Mouse (Mus musculus) yolk sac, embryonic 10.5 days (tissue): ENCODE measurements at regions not wholly inside any gene's neighbourhood (a gene's known extent, or its start where the extent isn't known, plus 50 kb on each side); places are given as distances from the start of the nearest gene placed in this dataset.

ENCODE experiments used
- DNase-seq: peaks from one replicate; pipeline ENCODE4 v3.0.0-alpha.2; 2017; ENCODE audit warnings: low spot score

DNA sequence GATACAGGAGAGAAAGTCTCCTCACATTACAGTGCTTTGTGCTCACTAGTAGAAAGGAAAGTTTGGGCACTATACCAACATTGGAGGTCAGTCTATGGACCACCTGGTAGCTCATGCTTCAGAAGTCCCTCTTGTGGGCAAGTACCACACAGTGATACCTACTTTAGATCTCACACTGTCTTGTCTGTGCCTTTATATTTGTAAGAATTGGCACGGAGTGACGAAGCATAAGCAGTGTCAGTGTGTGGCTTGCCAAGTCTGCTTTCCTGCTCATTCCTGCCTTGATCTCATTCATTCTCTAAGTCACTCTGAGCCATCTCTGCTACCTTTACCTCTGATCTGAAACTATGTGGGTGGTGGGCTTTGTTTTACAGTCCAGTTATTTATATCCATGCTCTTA, 565.9 kb upstream of the Camk1g start:
- no peak for DNase-seq

DNA sequence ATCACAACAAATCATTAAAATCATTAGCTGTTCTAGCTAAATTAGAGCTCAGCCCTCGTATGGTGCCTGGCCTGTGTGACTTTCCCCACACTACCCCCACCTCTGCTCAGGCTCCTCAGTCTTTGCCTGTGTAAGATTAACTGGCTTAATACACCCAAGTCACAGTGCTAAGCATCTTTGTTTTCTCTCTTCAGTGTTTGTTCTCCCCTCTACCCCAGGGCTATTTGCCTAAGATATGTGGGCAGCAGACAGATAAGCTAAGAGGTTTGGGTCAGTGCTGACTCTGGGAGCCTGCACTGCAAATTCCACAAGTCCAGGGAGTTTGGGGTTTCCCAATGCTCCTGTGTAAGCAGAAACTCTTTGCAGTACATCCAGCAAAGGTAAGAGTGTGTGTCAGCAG, 564.2 kb upstream of the Camk1g start:
- DNase-seq: peak; percentile 74

DNA sequence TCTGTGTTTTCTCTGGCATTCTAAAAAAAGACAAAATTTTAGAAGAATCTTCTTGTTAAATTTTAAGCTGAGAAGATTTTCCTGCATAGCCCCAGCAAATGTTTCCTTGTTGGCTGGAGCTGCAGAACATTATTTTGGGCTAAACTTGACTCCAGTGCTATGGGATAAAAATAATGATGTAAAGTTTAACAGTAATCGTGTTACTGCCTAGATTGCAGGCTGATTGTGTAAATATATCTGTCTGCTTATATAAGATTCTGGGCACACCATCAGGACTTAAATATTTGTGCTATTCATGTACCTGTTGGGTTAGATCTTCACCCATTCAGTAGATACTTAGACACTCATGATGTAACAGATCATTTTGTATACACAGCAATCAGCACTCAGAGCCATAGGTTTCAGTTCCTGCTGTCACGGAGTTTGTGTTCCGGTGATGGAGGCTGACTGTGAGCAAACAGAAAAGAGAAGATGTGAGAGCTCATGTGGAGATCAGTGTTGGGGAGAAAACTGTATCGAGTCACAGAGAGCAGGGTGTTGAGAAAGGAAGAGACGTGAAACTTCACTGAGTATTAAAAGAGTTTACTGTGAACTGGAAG, 561.1 kb upstream of the Camk1g start:
- DNase-seq: no peak

DNA sequence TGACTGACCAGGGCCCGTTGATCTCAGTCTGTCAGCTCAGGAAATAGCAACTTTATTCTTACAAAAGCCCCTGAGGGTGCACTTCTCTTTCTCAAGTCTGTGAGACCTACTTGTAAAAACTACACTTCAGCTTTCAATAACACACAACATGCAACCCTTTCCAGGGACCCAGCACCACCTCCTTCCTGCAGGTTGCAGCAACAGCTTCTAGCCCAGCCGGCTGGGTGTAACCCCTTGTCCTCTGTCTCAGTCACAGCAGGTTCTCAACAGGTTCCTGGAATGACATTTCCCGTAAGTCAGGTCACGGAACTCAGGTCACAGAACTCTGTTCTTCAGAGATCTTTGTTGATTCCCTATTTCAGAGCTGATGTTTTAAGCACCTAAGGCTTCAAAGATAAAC, 558.5 kb upstream of the Camk1g start:
- peak; percentile 44 for DNase-seq

DNA sequence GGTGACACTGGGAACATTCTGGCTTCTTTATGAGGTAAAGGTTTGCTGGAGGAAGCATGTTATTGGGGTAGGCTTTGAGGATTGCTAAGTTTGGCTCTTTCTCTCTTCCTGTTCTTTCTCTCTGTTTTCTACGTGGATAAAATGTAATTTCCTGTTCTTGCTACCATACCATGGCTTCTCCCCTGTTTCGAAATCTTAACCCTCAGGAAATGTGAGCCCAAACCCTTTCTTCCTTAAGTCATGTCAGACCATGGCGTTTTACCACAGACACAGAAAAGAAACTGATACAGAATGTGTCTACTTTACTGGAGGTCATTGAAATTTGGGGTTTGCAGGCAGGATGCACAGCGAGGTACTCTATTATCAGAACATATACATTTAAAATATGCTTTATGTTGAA, 552.7 kb upstream of the Camk1g start:
- DNase-seq: no peak

DNA sequence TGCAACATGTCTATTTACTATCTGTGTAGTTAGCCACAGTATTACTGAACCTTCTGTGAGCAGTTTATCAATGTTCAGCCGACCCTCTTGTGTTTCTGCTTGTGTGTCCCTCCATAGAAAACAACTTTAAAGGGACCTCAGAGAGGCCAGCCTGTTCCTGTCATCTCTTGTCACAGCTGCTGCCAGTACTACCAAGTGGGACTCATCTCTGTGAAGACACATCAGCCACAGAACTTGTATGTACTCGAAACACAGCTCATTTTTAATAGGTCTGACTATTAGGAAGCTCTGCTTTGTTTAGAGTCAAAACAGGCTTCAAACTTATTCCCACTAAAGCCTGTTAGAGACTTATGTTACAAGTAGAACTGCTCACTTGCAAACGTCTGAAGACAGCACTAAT, 549.1 kb upstream of the Camk1g start:
- no peak for DNase-seq

DNA sequence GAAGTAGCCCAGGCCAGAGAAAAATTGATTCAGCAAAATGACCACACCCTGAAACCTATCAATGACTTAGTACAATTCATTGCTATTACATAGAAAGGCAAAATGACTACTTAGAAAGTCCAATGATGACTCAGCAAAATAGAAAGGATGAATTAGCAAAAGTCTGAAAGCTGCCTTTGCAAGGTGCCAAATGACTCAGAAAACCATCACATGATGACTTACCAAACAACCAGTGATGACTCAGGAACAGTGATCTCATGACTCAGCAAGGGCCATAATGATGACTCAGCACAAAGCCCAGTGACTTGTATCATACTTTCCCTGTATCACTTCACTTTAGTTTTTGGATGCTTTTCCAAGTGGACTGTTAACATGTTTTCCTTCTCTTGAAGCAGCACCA, 535.6 kb upstream of the Camk1g start:
- no peak for DNase-seq

DNA sequence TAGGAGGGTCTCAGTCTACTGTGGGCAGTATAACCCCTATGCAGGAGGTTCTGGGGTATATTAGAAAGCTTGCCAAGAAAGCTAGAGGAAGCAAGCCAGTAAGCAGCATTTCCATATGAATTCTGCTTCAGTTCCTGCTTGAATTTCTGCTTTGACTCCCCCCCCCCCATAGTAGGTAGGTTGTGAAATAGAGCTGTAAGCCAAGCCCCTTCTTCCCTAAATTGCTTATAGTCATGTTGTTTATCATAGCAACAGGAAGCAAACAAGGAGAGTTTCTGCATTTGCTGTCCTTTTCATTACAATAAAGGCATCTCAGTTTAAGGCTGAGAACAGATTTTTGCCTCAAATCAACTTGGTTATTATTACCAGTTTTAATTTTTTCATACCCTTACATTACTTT, 524.0 kb upstream of the Camk1g start:
- DNase-seq: no peak

DNA sequence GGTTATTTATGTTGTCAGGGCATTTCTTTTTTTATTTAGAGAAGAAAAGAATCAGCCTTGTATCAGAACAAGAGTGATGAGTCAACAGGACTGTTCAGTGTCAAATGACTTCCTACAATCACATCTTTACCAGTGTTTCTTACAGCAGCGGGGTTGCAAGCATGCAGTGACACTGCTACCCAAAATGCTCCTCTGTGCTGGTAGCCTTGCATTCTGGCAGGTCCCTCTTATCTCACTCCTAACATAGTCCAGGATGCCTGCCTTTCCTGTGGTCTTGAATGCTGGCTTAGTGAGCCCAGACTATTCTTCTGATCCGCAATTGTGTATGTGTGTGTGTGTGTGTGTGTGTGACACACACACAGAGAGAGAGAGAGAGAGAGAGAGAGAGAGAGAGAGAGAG, 506.4 kb upstream of the Camk1g start:
- no peak for DNase-seq

DNA sequence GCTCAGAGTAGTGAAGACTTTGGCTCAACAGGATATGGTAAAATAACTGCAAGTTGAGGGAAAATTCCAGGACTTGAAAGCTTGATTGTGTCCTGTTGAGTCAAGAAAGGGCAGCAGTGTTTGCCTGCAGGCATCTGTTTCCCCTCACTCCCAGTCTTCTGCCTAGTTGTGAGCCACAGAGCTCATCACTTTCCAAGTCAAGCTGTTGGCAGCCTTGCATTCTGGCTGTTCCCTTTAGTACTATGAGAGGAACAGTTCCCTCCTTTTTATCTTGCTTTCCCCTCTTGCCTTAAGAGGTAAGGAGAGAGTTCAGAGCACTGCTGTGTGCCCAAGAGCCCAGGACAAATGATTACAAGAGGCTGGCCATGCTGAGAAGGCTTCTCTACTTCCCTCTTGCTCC, 506.0 kb upstream of the Camk1g start:
- DNase-seq: no peak

DNA sequence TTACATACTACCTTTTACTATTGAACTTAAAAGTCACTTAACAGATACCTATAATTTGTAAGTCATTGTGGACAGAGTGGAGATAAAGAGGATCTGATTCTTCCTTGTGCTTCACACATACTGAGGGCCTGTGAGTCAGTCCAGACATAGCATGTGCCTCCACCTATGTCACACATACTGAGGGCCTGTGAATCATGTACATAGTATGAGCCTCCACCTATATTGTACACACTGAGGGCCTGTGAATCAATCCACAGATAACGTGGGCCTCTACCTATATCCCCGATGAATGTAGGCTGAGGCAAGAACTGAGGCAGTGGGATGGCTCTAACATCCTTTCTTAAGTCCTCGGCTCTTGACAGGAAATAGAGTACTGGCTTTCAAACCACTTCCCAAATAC, 505.2 kb upstream of the Camk1g start:
- no peak for DNase-seq

DNA sequence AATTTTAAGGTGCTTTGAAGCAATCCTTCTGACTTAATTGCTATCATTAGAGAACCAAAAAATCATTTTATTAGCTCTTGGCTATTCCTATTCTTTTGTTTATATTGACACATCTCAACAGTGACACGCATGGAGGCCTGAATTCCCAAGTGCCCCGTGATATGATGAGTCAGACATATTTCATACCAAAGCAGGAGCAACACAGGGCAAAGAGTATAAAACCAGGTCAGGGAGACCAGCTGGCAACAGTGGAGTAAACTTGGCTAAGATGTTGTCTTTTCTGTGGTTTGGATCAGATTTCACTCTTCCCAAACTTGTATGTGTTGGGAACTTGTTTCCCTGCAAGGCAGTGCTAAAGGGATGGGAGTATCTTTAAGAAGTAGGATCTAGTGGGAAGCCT, 500.6 kb upstream of the Camk1g start:
- DNase-seq: no peak

DNA sequence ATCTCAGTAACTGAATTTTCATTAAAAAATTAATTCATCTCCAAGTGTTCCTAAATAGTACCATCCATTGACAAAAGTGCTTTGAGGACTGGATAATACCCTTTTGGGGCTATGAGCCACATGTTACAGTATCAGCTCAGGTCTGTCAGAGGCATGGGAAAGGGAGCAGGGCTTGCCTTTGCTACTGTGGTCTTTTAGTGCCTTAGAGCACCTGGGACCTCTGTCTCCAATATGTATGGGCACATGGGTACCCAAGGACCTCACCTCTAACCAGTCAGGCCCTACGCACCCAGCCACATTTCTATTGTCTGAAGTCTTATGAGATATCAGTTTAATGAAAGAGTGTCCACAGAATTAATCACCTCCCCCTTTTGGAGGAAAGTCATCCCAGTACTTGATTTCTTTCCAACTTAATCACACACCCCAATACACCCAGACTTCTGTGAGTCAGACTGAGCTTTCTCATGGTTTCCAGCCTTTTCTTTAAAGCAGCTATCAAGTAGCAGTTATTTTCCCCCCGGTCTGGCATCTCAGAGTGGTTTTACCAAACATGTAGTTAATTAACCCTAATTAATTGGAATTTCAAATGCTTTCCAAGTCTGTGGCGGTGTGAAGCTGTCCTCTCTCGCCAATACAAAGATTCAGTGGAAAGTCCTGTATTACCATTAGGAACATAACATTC, 498.7 kb upstream of the Camk1g start:
- DNase-seq: no peak

DNA sequence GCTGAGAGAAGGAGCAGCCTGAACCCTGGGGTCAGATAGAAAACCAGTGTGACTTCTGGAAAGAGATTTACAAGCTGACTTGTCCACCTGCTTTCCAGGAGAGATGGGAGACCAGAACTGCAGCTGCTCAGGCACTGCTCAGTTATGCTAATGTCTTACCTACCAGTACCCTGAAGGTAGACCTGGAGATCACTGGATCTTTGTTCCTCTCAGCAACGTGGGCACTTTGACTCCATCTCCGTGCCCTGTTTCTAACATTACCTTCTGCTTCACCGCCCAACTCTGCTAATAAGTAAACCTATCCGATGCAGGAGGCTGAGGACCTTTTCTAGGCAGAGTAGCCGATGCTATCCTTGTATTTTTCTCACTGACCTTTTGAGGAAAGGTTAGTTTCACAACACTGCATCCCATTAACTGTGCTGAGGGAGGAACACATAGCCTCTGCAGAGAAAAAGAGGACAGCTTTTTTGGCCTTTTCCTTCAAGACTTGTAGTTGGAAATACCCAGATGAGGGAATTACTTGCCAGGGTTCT, 490.7 kb upstream of the Camk1g start:
- no peak for DNase-seq

DNA sequence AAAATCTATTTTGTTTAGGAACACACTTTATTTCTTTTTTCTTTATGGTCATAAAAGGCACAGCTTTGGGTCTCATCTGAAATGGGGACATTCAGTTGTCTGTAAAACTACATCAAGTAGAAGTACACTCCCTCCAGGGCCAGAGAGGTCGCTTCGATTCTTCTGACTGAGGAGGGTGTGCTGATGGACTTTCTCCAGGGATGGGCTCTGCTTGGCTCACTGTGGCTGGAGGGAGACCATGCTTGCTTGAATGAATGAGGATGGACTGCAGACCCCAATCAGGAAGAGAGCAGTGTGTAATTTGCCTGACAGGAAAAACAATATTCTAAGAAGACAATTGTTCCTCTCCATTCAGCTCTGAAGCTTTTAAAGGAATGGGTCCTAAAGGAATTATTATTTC, 490.3 kb upstream of the Camk1g start:
- DNase-seq: no peak

DNA sequence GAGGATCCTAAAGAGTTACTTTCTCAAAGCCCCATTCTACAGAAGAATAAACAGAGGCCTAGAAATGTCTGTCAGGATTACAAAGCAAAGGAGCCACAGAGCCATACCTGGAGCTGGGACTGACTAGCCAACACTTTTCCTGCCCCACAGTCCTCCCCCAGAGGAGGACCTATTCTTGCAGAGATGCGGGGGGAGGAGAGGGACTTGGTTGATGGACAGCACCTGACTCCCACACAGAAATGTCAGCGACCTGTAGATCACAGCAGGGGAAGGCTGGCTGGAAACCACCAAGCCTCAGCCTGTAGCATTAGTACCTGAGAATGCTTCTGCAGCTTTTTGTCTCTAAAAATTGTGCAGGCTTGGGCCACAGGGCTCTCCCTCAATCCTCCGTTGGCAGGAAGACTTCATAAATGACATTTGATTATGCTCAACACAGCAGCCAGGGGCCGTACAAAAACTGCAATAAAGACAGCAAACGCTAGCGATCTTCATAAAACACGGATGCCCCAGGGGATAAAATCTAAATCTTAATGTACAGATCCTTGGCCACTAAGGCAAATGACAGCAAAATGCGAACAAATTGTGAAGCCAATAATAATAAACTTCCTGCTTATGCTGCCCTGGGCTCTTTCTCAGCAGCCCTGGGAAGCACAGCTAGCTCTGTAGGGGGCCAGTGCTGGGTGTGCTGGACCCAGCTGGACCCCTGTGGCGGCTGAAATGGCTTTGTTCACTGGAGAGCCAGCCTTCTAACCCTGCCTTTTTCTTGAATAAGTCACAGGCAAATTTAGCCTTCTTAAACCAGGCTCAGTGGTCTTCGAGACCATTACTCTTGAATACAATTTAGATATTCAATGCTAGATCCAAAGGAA, 489.4 kb upstream of the Camk1g start:
- DNase-seq: no peak

DNA sequence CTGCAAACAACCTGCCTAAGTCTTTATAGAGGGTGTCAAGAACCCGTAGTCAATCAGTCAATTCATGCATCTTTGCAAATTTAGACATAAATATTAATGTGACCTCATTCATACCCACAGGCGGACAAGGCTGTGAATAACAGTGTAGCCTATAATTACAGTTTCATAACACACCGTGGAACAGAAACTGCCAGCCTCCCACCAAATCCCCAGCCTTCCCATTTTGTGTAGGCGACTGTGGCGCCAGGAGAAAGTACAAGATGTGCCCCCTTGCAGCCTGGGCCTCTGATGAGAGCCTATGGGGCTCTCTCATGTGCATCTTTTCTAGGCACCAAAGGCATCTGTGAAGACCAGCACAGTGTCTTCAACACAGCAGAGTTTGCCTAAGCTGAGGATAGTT, 477.8 kb upstream of the Camk1g start:
- DNase-seq: no peak

DNA sequence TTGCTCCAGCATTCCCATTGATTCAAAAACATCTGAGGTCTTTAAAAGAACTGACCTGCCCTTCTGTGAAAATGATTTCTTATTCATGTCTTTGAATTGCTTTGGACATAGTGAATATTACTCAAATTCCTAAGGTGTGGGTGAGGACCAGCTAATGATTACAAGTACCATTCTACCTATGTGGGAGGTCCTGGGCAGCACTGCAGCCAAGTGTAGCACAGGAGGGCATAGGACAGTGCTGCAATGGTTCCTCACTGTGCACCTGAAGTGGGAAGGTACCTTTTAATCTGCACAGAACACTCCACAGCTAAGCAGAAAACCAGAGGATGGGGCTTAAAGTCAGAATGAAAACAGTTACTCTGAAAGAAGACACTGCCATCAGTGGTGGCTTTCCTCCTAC, 474.8 kb upstream of the Camk1g start:
- DNase-seq: no peak

DNA sequence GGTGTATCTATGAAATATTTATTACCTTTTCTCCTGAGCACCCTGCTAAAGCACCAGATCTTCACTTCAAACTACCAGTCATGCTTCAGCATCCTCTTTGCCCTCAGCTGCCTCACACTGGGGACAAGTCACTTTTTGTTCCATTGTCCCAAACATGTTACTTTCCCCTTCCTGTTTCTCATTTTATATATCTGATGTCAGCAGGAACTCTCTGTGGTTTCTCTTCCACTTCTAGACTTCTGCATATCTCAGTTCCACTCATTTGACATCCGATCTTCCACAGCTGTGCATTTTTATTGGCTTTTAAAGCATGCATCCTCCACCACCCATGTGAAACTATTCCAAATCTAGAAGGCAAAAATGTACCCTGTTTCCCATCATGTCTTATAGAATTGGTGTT, 474.4 kb upstream of the Camk1g start:
- DNase-seq: no peak

DNA sequence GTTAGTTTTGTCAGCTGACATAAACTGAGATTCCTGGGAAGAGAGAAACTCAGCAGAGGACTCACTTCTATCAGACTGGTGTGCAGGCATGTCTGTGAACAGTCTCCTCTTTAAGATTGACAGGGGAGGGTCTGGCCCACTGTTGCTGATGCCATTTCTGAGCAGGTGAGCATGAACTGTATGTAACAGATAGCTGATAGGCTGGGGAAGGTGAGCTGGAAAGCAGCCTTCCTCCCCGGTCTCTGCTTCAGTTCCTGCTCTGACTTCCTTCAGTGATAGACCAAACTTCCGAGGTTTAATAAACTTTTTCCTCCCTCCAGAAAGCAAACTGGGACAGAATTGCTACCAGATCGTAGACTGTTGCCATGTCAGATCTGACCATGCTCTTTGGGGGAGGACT, 430.9 kb upstream of the Camk1g start:
- no peak for DNase-seq

DNA sequence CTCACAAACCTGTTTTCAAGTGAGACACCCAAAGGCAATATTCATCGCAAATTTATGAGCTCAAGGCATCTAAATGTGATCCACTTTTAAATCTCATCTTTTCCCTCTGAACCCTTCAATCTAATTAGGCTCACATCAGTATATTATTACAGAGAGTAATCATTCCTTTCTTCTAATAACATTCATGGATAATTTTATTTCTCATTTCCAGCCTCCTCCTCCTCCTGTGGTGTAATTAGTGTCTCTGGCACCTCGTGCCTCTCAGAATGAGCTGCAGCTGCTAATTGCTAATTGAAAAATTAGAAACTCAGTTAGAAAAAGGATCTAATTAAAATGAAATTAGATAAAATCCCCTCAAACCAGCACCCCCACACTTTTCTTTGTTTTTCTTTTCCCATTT, 420.5 kb upstream of the Camk1g start:
- no peak for DNase-seq

DNA sequence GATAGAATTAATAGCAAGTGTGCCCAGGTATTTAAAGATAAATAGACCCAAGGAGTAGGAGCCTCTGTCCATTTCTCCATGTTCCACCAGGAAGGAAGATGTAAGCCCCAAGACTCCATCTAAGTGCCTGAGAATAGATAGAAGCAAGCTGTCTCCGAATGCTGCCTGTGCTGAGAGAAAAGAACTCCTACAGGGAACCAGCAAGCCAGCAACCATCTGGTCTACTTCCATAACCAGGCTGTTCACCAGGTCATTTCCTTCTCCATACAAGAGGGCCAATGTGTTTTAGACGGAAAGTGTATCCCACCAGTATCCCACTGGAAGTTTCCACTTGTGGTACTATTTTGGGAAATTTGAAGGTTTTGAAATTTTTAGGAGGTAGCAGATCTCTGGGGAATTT, 418.4 kb upstream of the Camk1g start:
- no peak for DNase-seq

DNA sequence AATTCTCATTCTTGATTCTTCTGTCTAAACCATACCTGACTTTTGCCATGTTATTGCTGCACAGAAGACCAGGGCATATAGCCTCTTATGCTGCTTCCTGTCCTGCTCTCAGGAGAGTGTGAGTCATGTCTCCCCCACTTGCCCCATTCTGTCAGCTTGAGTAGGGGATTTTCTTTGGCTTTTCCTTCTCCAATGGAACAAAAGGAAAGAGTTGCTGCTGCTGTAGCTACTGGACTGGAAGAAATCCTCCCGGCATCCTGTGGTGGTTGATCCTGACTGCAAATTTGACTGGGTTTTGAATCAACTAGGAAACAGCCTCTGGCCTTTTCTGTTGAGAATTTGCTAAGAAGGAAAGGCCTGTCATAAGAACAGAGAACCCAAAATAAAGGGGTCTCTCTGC, 417.3 kb upstream of the Camk1g start:
- DNase-seq: no peak
